Mouse (Mus musculus): ENCODE data around the gene Zfp292. TPM values are rescaled to one million over a fixed set of nuclear protein-coding genes. Genes with fewer than 3 reads are reported as not detected.
A peak's percentile ranks its signal among the peaks of the same experiment; 100 is the strongest.
"Not testable (repeated sequence)": the region's sequence is repeated elsewhere in the genome, so short reads cannot be mapped to it uniquely, and the experiment has no call there.

Gene Zfp292
- total RNA-seq (2022): 10 to 100 TPM; 25.4 to 29.6 (median 28.5) TPM

GRCm38 (mm10) chr4:34882818-34883217 is at the start of gene Zfp292:
Gene Zfp292, minus strand, starts transcription at chr4:34882960.
- DNase-seq (ENCODE audit: low spot score in 2 of 2): peak; percentile 89 to 94

GRCm38 (mm10) chr4:34928386-34928785 is 45.6 kb upstream of the Zfp292 start:
- DNase-seq (ENCODE audit: low spot score in 2 of 2): not testable (repeated sequence)

GRCm38 (mm10) chr4:34922177-34922870 is 39.6 kb upstream of the Zfp292 start:
- peak; percentile 42 to 44 for DNase-seq (ENCODE audit: low spot score in 2 of 2)

- DNase-seq (ENCODE audit: low spot score in 2 of 2): no peak
Measured at GRCm38 (mm10) chr4:34917400-34917799, 34.6 kb upstream of the Zfp292 start.

- DNase-seq (ENCODE audit: low spot score in 2 of 2): no peak
Measured at GRCm38 (mm10) chr4:34912171-34912570, 29.4 kb upstream of the Zfp292 start.

GRCm38 (mm10) chr4:34911401-34911800 is 28.6 kb upstream of the Zfp292 start:
- DNase-seq (ENCODE audit: low spot score in 2 of 2): no peak

GRCm38 (mm10) chr4:34908127-34908526 is 25.4 kb upstream of the Zfp292 start:
- DNase-seq (ENCODE audit: low spot score in 2 of 2): no peak

- no peak for DNase-seq (ENCODE audit: low spot score in 2 of 2)
Measured at GRCm38 (mm10) chr4:34907026-34907425, 24.3 kb upstream of the Zfp292 start.

- DNase-seq (ENCODE audit: low spot score in 2 of 2): no peak
Measured at GRCm38 (mm10) chr4:34906151-34906550, 23.4 kb upstream of the Zfp292 start.

GRCm38 (mm10) chr4:34905396-34905795 is 22.6 kb upstream of the Zfp292 start:
- DNase-seq (ENCODE audit: low spot score in 2 of 2): no peak

- DNase-seq (ENCODE audit: low spot score in 2 of 2): not testable (repeated sequence)
Measured at GRCm38 (mm10) chr4:34901582-34901981, 18.8 kb upstream of the Zfp292 start.

GRCm38 (mm10) chr4:34901166-34901565 is 18.4 kb upstream of the Zfp292 start:
- no peak for DNase-seq (ENCODE audit: low spot score in 2 of 2)

- DNase-seq (ENCODE audit: low spot score in 2 of 2): peak; percentile 22 to 33
Measured at GRCm38 (mm10) chr4:34900155-34900554, 17.4 kb upstream of the Zfp292 start.

GRCm38 (mm10) chr4:34899322-34899721 is 16.6 kb upstream of the Zfp292 start:
- no peak for DNase-seq (ENCODE audit: low spot score in 2 of 2)

GRCm38 (mm10) chr4:34898497-34898896 is 15.7 kb upstream of the Zfp292 start:
- no peak for DNase-seq (ENCODE audit: low spot score in 2 of 2)

- DNase-seq (ENCODE audit: low spot score in 2 of 2): no peak
Measured at GRCm38 (mm10) chr4:34893479-34893878, 10.7 kb upstream of the Zfp292 start, which contains the start of gene Cga. Gene Cga, plus strand, starts transcription at chr4:34893779.

- DNase-seq (ENCODE audit: low spot score in 2 of 2): no peak
Measured at GRCm38 (mm10) chr4:34889812-34890185, 7.0 kb upstream of the Zfp292 start.

- no peak for DNase-seq (ENCODE audit: low spot score in 2 of 2)
Measured at GRCm38 (mm10) chr4:34889101-34889811, 6.5 kb upstream of the Zfp292 start.

- DNase-seq (ENCODE audit: low spot score in 2 of 2): no peak
Measured at GRCm38 (mm10) chr4:34887295-34887694, 4.5 kb upstream of the Zfp292 start.

GRCm38 (mm10) chr4:34886490-34887111 is 3.8 kb upstream of the Zfp292 start:
- DNase-seq (ENCODE audit: low spot score in 2 of 2): peak; percentile 64 to 68

GRCm38 (mm10) chr4:34885631-34886351 is 3.0 kb upstream of the Zfp292 start:
- DNase-seq (ENCODE audit: low spot score in 2 of 2): no peak

Data from layer of hippocampus, adult 8-10 months (tissue).